Mouse (Mus musculus) G1E-ER4 (cell line): ENCODE measurements around the gene 1700028P14Rik. TPM values are rescaled to one million over a fixed set of nuclear protein-coding genes. Genes with fewer than 3 reads are reported as not detected.

ENCODE experiments used
- GATA1 ChIP-seq: IDR thresholded peaks from one replicate; pipeline ENCODE4 v1.8.0; 2012; ENCODE audit warnings: low read length, inconsistent platforms
- polyA plus RNA-seq: library from polyadenylated mRNA; stranded (reverse); fragments of >175 nt; gene quantifications from 2 replicates; pipeline ENCODE4 v1.2.3, GENCODE M21; 2012

1700028P14Rik gene
- polyA plus RNA-seq, 1 experiment, result not detected

DNA sequence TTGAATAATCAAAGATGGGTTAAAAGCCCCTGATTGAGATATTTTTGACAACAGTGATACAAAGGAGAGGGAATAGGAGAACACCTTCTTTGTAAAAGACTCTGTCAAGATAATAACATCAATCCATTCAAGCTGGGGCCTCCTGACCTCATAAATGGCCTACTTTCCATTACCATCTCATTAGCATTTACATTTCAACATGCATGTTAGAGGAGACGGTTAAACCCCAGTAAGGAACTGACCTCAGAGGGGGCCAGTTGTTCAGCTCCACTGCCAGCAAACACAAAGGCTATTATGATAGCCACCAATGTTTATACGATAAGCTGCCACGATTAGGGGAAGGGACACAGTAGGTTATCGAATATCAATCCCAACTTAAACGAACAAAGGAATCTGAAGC lies 15.8 kb downstream of the 1700028P14Rik start:
- TF ChIP-seq GATA1, result no peak

GRCm38 (mm10) chr19:23631611-23632492 lies 20.8 kb downstream of the 1700028P14Rik start:
- TF ChIP-seq GATA1, result no peak

- no peak for TF ChIP-seq GATA1
These were observed 38.3 kb downstream of the 1700028P14Rik start for GRCm38 (mm10) chr19:23614268-23614667.

DNA sequence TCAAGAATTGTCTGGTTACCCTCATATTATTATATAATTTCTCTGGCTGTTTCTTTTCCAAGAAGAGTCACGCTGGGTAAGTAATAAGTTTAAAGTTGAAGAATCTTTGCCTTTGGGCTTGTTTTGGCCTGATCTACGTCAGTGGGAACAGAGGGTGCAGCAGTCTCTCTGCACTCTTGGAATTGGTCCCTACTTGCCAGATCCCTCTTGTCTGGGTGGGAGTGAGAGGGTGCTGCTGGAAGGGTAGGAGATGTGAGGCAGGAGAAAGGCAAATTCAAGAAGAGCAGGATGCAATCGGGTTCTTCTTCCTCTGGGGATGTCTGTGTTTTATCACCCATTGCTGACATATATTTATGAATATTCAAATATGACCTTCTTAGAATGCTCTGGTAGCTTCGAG lies 42.9 kb downstream of the 1700028P14Rik start:
- no peak for TF ChIP-seq GATA1

- TF ChIP-seq GATA1, result no peak
These were observed 44.7 kb downstream of the 1700028P14Rik start for GRCm38 (mm10) chr19:23607951-23608350.

- no peak for TF ChIP-seq GATA1
These were observed 57.7 kb downstream of the 1700028P14Rik start for GRCm38 (mm10) chr19:23594950-23595349.

GRCm38 (mm10) chr19:23578606-23579355 lies 73.8 kb downstream of the 1700028P14Rik start:
- no peak for TF ChIP-seq GATA1

DNA sequence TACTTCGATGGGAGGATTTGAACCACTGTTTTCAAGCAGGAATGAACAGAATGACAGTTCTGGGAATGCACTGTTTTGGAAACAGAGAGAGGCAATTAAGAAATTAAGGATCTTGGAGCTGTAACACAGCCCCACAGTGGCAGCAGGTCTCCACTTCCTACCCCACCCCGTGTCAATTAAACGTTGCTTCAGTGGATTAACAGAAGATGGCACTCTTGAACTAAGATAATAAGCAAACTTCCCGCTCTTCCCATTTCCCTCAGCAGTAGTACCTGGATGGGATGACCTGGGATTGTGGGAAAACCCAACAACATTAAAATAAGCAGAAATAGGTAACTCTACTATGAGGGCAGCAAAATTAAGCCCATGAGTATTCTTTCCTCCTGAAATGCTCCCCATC lies 75.9 kb downstream of the 1700028P14Rik start:
- TF ChIP-seq GATA1, result no peak

- TF ChIP-seq GATA1, result no peak
These were observed 88.9 kb downstream of the 1700028P14Rik start for GRCm38 (mm10) chr19:23563693-23564092.

DNA sequence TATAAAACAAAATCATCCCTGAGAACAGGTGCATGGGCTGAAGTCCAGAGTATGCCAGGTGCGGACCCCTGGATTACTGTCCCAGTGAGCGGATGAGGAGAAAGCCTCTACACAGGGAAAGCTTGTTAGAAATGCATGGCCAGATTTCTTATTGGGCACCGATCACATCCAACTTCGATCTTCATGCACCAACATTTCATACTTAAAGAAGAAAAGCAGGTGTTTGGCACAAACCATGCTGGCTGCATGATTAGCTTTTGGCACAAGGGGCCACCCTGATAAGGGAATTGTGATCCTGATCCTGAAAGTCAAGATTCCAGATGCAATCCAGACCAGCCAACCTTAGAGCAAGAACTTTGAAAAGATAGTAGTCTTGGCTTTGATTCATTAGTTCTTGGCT lies 90.0 kb downstream of the 1700028P14Rik start:
- TF ChIP-seq GATA1, result no peak

GRCm38 (mm10) chr19:23562061-23562460 lies 90.6 kb downstream of the 1700028P14Rik start:
- no peak for TF ChIP-seq GATA1

DNA sequence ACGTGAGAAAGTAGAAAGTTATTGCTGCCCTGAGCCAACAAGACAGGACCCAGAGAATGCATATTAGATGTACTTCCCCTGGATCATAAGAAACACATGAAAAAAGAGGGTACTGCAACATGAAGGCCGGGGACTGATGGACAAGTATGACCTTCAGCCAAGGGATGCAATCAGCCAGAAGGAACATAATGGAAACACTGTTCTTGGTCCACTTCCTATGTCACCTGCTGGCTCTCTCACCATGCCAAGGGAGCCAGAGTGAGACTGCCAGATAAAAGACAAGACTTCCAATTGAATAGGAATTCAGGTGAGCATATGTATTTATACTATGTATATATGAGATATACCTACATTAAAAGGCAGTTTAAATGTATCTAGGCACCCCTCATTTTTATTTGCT lies 99.2 kb downstream of the 1700028P14Rik start:
- TF ChIP-seq GATA1, result no peak

DNA sequence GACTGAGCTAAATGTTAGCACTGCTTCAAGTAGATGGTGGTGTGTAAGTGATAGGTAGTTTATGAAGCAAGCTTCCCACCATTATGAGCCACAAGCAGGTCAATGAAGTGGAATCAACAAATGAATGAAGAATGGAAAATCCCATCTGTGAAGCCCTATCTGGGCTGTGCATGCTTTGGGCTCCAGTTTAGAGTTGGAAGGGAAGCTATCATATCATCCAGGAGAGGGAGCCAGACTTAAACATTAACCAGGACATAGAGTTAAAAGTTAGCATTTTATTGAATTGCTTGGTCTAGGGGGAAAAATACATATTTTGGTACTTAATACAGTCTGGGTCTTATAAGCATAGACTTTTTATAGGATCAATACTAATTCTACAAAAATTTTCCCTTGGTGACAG lies 107.0 kb downstream of the 1700028P14Rik start:
- no peak for TF ChIP-seq GATA1

GRCm38 (mm10) chr19:23543244-23544004 lies 109.2 kb downstream of the 1700028P14Rik start:
- TF ChIP-seq GATA1, result no peak

- no peak for TF ChIP-seq GATA1
These were observed 109.9 kb downstream of the 1700028P14Rik start for GRCm38 (mm10) chr19:23542759-23543158.

GRCm38 (mm10) chr19:23535700-23536099 lies 116.9 kb downstream of the 1700028P14Rik start:
- no peak for TF ChIP-seq GATA1
